Mouse (Mus musculus): ENCODE results near the gene Trak1.

DNA sequence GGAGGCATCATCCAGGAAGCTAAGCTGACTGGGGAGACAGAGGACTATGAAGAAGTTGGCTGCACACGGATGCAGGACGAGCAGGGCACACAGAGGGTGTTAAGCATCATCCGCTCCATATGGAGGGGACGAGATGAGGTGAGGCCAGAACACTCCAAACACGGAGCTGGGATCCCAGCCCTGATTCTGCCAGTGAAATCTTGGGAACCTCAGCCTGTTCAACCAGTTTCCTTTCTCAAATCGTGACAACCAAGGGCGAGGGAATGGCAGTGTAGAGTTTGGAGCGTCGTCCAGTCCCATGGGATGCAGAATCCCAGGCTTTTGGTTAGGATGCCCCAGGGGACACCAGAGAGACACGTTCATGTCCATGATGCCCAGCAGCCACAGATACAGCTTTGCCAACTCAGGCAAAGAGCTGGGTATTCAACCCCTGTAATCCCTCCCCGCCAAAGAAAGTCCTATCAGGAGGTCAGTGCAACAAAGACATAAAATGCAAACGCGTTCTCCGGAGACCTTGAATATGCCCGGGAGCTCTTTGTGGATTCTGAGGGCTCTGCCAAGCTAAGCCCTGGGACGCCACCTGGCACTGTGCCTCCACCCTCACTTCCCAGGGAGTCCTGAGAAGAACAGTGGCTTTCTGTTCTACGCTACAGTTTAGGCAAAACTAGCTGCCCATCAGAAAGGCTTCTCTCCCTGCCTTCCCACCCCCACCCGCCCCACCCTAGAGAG is 69.0 kb downstream of the Trak1 start:
- TF ChIP-seq EP300 (IDR thresholded peaks at IDR 0.05; ENCODE audit: low read depth), result no peak
- TF ChIP-seq CTCF (IDR thresholded peaks at IDR 0.05; ENCODE audit: low read depth), result no peak

Data from liver, postnatal 0 days (tissue).